Mouse (Mus musculus) hematopoietic stem cell, adult 5-6 weeks (primary cell): Measurements from ENCODE around the gene Lmtk2. TPM values are rescaled to one million over a fixed set of nuclear protein-coding genes. Genes with fewer than 3 reads are reported as not detected.

Experiments
- ATAC-seq, 2 experiments: fragments of 125-278 bp in 1 of 2; replicated peaks in 1 of 2; 2 replicates each; pipeline ENCODE4 v1.8.0; 2016 to 2017; ENCODE audit warnings: inconsistent platforms in 2 of 2, mild to moderate bottlenecking in 2 of 2, moderate number of reproducible peaks in 2 of 2, low read depth in 1 of 2, moderate TSS enrichment in 1 of 2; ENCODE audit not compliant: low FRiP score in 2 of 2, poor library complexity in 2 of 2, severe bottlenecking in 2 of 2, insufficient read depth in 1 of 2, low TSS enrichment in 1 of 2
- total RNA-seq: library from RNA; stranded (forward); fragments of 172-1452, 232-1000 nt; gene quantifications from 2 replicates; pipeline ENCODE4 v1.2.3, GENCODE M21; 2017

Lmtk2 gene
- 13.7 and 14.6 TPM in 2 replicates for total RNA-seq

DNA sequence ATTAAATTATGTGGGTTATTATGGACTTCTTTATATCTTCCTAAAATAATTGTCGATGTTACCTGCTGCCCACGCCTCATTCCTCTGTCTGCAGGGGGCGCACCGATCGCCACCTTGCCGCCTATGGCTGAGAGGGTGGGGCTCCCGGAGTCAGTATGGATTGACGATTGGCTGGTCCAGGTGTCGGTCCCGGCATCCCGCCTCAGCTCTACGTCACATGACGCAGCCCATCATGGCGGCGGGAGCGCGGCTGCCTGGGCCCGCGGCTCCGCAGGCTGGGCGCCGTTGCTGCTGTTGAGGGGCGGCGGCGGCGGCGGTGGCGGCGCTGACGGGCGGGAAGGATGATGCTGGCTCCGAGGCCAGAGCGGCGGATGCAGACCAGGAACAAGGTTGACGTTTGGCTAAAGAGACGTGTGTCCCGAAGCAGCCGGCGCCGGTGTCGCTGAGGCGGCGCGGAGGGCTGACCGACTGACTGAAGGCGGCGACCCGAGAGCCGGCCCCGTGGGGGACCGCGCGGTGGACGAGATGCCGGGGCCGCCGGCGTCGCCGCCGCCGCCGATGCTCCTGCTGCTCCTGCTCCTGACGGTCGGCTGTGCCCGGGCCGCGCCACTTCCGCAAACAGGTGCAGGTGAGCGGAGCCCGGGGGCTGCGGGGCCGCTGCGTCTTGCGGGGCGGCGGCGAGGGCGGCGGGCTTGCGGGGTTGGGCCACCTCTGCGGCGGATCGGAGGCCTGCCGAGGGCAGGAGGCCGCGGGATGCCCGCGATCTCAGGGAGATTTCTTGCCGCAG, at the start of gene Lmtk2:
TSS of gene Lmtk2 (plus strand) at position 288 of the 787 bp plus-strand sequence.
- ATAC-seq, result peak; percentile 99

DNA sequence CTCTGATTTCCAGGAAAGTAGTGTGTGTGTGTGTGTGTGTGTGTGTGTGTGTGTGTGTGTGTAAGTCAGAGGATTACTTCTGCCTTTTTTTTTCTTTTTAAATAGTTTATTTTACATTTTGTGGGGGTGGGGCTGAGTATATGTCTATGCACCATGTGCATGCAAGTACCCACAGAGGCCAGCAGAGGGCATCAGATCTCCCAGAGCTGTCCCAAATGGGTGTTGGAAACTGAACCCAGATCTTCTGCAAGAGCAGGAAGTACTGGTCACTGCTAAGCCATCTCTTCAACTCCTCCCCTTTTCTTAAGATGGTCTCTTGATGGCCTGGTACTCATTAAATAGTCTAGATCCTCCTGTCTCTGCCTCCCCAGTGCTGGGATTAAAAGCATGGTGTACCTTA, 49.0 kb upstream of the Lmtk2 start:
- ATAC-seq, result peak in 1 of 2 experiments; percentile 56; a peak in 1 of 4 replicates

DNA sequence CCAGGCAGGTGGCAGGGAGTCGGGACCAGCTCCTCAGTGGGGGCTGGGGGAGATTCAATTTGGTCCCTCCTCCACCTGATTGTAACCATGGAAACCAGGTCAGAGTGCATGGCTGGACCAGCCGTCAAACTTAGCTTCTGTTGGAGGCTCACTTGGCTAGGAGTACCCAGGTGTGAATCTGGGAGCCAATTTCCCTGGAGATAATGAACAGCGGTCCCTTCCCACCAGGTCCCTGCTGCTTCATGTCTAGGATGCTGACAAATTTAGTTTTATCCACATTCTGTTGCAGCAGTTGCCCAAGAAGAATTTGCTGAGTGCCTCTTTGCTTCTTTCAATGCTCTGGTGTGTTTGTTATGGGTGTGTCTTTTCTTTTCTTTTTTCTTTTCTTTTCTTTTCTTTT, 46.8 kb upstream of the Lmtk2 start:
- ATAC-seq, result no peak

DNA sequence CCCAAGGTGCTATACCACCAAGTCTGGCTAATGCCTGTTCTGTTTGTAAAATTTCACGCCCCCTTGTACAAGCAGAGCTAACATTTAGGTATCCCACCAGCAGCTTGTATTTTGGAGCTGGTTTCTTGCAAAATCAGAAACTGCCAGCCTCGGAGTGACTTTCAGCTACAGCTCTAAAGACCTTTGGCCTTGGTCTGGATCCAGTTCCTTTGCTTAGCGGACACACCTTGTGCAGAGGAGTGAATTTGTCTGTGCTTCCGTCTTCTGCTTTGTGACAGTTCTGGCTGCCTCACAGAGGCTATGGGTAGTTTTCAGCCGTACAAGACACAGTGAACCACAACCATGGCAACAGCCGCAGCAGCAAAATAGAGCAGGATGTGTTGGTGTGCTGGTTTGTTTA, 45.9 kb upstream of the Lmtk2 start:
- no peak for ATAC-seq

DNA sequence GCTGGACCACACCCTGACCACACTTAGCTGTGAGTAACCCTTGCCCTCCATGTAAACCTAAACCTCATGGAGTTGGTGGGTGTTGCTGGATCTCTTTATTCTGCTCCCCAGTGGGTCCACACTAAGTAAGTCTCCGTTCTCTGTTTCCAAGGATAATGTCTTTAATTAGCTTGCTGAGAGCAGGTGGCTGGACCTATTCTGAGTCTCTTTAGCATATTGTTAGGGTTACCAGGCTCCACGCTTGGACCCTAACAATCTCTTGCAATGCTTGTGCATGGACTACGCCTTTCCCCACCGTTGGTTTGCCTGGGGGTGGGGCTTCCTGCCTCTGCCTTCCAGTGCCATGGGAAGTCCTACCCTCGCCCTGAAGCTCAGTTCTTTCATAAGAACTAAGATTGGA, 36.1 kb upstream of the Lmtk2 start:
- ATAC-seq, result no peak

DNA sequence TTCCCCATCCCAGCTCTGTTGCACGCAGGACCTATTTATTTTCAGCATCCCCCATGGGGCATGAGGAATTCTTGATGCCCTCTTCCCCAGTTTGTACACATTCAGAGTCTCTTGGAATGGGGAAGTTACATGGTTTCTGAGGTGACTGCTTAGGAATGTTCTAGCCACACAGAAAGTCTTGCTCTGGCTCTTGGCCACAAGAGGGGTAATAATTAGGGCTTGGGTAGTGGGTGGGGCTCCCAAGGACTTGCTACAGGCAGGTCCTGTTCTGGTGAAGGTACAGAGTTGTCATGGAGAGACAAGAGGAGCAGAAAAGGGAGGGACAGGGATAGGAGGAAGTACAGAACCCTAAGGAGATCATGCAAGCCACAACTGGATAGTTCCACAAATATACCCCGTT, 34.2 kb upstream of the Lmtk2 start:
- no peak for ATAC-seq

DNA sequence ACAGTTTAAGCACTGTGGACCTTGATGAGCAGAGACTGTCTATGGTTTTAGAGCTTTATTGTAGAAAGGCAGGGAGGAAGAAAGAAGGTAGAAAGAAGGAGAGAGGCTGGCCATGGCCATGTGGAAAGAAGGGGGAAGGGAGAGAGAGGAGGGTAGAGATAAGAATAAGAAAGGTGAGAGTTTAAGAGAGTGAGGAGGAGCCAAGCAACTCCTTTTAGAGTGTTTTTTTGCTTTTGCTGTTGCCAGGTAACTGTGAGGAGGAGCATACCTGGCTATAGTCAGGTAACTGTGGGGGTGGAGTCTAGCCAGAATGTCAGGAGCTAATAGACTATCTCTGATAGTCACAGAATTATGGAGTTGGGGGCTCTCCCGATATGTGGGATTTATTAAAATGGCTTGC, 30.2 kb upstream of the Lmtk2 start:
- no peak for ATAC-seq

DNA sequence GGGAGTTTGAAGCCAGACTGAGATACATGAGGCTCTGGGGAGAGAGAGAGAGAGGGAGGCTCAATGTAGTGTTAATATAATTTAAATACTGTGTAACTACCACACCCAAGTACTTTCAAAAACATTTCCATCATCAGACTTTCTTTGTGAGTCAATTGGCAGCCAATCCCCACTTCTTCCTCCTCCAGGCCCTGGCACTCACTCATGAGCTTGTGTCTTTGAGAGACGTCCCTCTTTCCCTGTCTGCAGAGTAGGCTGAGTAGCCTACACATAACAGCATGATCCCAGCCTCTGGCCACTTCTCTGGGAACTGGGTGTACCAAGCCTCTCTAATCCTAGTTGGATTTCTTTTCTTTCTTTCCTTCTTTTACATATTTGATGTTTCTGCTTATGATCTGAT, 29.0 kb upstream of the Lmtk2 start:
- no peak for ATAC-seq

DNA sequence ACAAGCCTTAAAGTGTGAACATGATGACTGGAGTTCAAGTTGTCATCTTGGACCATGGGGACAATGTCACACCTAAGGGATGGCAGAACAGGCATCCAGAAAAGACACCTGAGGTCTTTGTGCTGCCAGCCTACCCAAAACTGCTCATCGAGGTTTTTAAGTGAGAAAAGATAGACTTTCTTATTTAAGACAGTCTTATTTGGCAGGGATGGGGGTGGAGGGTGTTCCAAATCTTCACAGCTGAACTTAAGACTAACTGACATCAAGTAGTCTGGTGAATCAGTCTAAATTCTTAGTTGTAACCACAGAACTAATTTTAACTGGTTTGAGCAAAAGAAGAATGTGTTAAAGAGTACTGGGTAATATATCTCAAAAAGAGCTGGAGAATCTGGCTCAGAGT, 22.7 kb upstream of the Lmtk2 start:
- ATAC-seq, result no peak

DNA sequence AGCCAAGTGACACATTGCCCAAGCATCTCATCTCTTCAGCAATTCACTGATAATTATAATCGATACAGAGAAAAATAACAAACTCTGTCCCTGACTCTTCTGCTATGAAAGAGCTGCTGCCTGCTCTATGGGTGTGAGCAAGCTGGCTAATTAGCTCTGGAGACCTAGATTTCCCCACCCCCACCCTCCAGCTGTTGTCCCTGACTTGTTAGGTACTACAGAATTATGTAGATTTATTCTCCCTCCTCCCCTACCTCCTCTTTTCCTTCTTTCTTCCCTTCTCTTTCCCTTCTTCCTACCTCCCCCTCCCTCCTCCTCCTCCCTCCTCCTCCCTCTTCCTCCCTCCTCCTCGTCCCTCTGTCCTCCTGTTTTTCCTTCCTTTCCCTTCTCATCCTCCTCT, 19.4 kb upstream of the Lmtk2 start:
- ATAC-seq, result no peak

DNA sequence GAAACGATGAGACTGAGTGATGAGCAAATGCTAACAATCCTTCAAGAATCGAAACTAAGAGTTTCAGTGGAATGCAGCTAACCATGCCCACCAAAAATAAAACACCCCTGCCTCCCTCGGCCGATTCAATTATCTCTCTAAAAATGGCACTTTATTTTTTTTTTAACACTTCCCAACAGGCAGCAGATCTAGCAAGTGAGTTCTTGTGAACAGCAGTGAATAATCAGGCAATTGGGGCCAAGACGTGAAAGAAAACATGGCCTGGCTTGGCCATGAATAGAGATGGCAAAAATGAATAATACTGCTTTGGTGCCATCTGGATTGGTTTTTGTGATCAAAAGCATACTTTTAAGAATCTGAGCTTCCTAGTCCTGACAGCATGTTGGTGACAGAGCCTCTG, 18.2 kb upstream of the Lmtk2 start:
- ATAC-seq, result no peak

DNA sequence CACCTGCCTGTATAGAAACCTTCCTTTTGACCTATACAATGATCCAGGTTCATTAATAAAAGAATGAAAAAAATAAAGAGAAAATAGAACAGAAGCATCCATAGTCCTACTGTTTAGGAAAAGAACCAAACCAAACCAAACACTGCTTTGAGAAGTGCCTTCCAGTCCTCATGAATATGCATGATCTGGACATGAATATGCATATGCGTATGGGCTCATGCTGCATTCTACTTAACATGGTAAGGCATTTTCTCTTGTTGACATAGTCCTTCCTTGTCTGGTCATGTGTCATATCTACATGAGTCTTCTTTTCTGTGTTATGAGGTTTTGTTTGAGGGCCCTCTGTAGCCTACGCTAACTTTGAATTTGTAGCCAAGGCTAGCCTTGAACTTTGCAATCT, 16.7 kb upstream of the Lmtk2 start:
- ATAC-seq, result no peak

DNA sequence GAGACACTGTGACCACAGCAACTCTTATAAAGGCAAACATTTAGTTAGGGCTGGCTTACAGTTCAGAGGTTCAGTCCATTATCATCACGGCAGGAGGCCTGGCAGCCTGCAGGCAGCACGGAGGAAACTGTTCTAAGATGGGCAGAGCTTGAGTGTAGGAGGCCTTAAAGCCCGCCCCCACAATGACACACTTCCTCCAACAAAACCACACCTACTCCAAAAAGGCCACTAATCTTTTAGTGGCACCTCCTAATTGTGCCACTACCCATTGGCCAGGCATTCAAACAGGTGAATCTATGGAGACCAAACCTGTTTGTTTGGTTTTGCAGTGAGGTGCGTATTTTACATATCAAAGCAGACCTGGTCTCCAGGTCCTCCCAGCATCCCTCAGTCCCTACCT, 16.0 kb upstream of the Lmtk2 start:
- no peak for ATAC-seq

DNA sequence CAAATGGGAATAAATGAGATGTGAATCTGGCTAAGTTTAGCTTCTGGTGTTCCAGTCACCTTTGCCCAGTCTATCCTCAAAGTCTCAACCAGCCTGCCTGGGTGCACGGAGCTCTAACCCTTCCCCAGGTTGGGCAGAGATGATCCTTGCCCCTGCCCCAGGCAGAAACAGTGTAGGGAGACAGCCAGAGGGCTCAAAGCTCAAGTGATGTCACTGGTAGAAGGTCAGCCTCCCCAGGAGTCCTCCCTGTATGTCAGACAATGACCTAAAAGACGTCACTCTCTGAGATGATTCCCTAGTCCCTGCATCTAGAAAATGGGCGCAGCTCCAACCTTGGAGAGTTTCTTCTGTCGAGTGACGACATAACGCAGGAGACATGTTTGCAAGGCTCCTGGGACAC, 14.5 kb upstream of the Lmtk2 start:
- no peak for ATAC-seq

DNA sequence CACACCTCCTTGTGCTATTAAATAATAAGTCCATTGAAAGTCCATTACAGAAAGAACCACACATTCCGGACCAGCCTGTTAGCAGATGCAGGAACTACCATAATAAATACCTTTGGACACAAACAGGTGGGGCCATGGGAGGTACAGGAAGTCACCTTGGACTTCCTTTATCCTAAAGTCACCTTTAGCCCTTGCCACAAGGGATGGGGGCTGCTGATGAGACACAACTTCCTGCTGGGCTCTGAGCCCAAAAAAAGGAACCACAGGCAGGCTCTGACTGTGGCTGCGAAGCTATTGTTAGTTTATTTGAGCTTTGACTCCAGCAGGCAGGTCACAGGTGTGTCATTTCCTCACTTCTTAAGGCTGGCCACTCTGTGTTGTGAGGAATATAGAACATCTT, 13.7 kb upstream of the Lmtk2 start:
- ATAC-seq, result peak; percentile 37 to 69; a peak in 2 of 4 replicates

DNA sequence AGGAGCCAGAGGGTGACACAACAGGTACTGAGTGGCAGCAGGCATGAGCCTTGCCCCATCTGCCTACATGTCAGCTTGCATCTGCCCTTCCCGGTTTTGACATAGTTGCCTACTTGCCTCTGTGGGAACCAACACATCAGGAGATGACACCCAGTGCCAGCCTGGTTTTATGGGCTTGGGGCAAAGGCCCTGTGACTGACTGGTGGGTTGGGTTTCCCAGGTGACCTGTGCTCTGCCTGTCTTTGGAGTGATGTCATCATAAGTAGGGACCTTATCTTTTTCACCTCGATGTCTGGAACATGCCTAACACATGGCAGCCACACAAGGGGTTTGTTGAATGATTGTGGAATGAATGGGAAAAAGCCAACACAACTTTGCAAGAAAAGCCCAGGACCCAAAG, 11.9 kb upstream of the Lmtk2 start:
- ATAC-seq, result no peak

DNA sequence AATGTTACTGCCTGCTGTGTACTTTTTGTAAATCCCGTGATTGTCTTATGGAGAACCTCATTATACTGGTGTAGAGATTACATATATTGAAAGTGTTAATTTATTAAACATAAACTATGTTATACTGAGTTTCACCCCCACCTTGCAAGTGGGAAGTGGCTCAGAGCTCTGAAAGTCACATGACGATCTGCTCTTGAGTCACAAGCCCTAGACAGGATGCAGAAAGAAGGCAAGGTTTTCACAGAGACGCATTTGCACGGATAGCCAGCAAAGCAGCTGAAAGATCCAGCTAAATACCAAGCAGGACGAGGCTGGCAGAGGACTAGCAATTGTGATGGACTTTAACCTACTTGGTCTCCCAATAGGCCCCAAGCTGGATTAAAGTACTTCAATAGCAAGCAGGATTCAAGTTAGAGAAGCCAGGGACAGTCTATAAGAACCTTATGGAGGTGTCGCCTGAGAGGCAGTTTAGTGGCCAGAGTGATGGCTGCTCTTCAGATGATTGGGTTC, 4.7 kb upstream of the Lmtk2 start:
- no peak for ATAC-seq

DNA sequence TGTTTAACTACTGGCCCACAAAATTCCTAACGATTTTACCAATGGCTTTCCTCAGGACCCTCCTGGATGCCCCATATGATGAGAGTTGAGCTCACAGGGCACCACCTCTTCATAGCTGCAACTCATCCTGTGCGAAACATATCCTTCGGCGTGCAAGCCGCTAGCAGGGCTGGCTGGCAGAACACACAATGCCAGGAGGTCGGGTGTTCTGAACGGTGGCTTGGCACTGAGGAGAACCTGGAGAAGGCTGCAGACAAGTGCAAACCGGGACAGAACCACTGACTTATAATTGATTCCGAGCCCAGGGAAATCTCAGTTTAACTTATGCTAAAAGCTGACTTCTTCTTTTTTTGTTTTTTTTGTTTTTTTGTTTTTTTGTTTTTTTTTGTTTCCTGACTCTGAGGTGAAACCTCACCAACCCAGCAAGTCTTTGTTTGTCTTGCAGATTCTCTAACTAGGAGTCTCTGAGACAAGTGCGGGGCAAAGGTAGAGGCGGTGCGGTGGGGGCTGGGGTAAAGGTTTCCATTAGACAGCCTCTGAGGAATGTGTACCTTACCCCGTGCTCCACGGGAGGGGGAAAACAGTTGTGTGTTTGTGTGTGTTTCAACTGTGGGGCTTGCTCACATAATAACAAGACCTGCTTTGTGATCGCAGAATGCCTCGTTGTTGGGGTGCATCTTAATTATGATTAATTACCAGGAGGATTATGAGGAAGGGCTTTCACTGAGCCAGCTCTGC, 2.2 kb upstream of the Lmtk2 start:
- no peak for ATAC-seq

DNA sequence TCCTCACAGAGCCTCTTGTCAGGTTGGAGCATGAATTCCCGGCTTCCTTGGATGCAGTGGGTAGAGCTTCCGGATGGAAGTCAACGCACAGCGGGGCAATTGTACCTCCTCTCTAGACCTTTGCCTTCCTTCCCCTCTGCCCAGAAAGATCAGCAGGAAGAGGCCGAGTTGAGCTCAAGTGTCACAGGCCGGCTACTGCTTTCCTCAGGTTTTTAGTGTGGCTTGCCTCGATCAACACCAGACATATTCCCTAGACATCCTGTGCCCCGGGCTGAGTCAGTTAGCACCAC, 1.7 kb upstream of the Lmtk2 start:
- no peak for ATAC-seq
